Mouse (Mus musculus) gastrocnemius, postnatal 25 days (tissue): ENCODE measurements around the gene Zbtb7b. TPM values are rescaled to one million over a fixed set of nuclear protein-coding genes. Genes with fewer than 3 reads are reported as not detected.

Source experiments
- DNase-seq: peaks from one replicate; pipeline ENCODE4 v3.0.0; 2022
- total RNA-seq, 2 experiments: library from RNA; stranded (reverse); gene quantifications; 1 replicate in 1 of 2; 2 replicates in 1 of 2; pipeline ENCODE4 v1.2.3; 2021

Zbtb7b gene
- total RNA-seq, 2 experiments from 2014 or later: 23.0 to 23.7 TPM

- DNase-seq: peak; percentile 98
Observed at GRCm38 (mm10) chr3:89418170-89418860, 23.7 kb upstream of the Zbtb7b start, which contains the start of the genes Cks1b and Shc1. Cks1b (minus strand) TSS chr3:89418383. Shc1 (plus strand) TSS chr3:89418443.

GRCm38 (mm10) chr3:89417840-89418169, 23.2 kb upstream of the Zbtb7b start:
- DNase-seq: no peak

GRCm38 (mm10) chr3:89417131-89417530, 22.6 kb upstream of the Zbtb7b start:
- DNase-seq: no peak

- no peak for DNase-seq
Observed at GRCm38 (mm10) chr3:89416158-89416557, 21.6 kb upstream of the Zbtb7b start.

- DNase-seq: peak; percentile 98
Observed at GRCm38 (mm10) chr3:89411490-89412393, 17.2 kb upstream of the Zbtb7b start, which contains the start of gene Flad1. Flad1 (minus strand) TSS chr3:89411870.

- no peak for DNase-seq
Observed at GRCm38 (mm10) chr3:89410864-89411263, 16.3 kb upstream of the Zbtb7b start.

- DNase-seq: no peak
Observed at GRCm38 (mm10) chr3:89409701-89410100, 15.1 kb upstream of the Zbtb7b start.

- no peak for DNase-seq
Observed at GRCm38 (mm10) chr3:89408448-89408847, 13.9 kb upstream of the Zbtb7b start.

GRCm38 (mm10) chr3:89406887-89407286, 12.3 kb upstream of the Zbtb7b start:
- DNase-seq: peak; percentile 54

GRCm38 (mm10) chr3:89402693-89403092, 8.1 kb upstream of the Zbtb7b start, which contains the start of gene Lenep:
Lenep (minus strand) TSS chr3:89402793.
- DNase-seq: no peak

- DNase-seq: no peak
Observed at GRCm38 (mm10) chr3:89401329-89401728, 6.8 kb upstream of the Zbtb7b start.

- DNase-seq: no peak
Observed at GRCm38 (mm10) chr3:89396654-89397005, 2.1 kb upstream of the Zbtb7b start.

GRCm38 (mm10) chr3:89395806-89396653, 1.5 kb upstream of the Zbtb7b start:
- DNase-seq: peak; percentile 49

- DNase-seq: no peak
Observed at GRCm38 (mm10) chr3:89395419-89395805, 836 bp upstream of the Zbtb7b start.

- DNase-seq: peak; percentile 86
Observed at GRCm38 (mm10) chr3:89394894-89395256, 299 bp upstream of the Zbtb7b start.

- DNase-seq: peak; percentile 99
Observed at GRCm38 (mm10) chr3:89393605-89394004, 971 bp downstream of the Zbtb7b start.

GRCm38 (mm10) chr3:89392871-89393311, 1.7 kb downstream of the Zbtb7b start:
- DNase-seq: peak; percentile 51

GRCm38 (mm10) chr3:89391663-89392511, 2.7 kb downstream of the Zbtb7b start:
- peak; percentile 76 for DNase-seq

GRCm38 (mm10) chr3:89390699-89391662, 3.6 kb downstream of the Zbtb7b start:
- DNase-seq: peak; percentile 43

GRCm38 (mm10) chr3:89390111-89390515, 4.5 kb downstream of the Zbtb7b start:
- DNase-seq: peak; percentile 74
